In genomic region chr6:42547461-42547860, GRCm38 (mm10) we compare ENCODE assay signal across 25 mouse cellular contexts. TPM values are rescaled to one million over a fixed set of nuclear protein-coding genes. Genes with fewer than 3 reads are reported as not detected.
DNase-seq lines count a peak whose midpoint lies in the region; ATAC-seq and TF ChIP-seq lines count a peak whose summit lies in the region.
"Had no signal": no experiment of that assay in that cellular context is flagged by ENCODE, and none has a peak within 500 bp of the region (broad histone marks: within the 10 kb centered on the region; RNA-seq: fewer than 3 reads in every experiment).

TSS of gene Olfr455 (minus strand) at chr6:42547587.

- no peaks in the 10 kb centered on the region for H3K36me3 ChIP-seq in midbrain, embryonic 11.5 days (ENCODE audit: control insufficient read depth, insufficient read depth, low read length)
- H3K36me3 ChIP-seq in midbrain, embryonic 10.5 days, result no peaks in the 10 kb centered on the region
- no peaks in the 10 kb centered on the region for H3K36me3 ChIP-seq in lung, embryonic 16.5 days (ENCODE audit: control insufficient read depth, insufficient read depth, low read length)
- H3K36me3 ChIP-seq: embryonic facial prominence, embryonic 15.5 days; midbrain, embryonic 15.5 days had no signal

- H3K27ac ChIP-seq in gastrocnemius, adult 2 months, result no peak within 1 kb of the TSS
- H3K27ac ChIP-seq in midbrain, embryonic 11.5 days (ENCODE audit: low read depth, low read length), result no peak within 1 kb of the TSS
- H3K27ac ChIP-seq in midbrain, embryonic 10.5 days (replicated peaks), result no peak within 1 kb of the TSS
- 0 out of 2 replicates have a peak within 1 kb of the TSS, but pooled peaks have one; percentile 30 for H3K27ac ChIP-seq in lung, embryonic 16.5 days (ENCODE audit: low read length)
- H3K27ac ChIP-seq: embryonic facial prominence, embryonic 15.5 days; hindbrain, embryonic 14.5 days; left cerebral cortex, adult 2 months; midbrain, embryonic 15.5 days had no signal

- no peaks in the 10 kb centered on the region for H3K27me3 ChIP-seq in midbrain, embryonic 11.5 days (ENCODE audit: control insufficient read depth, insufficient read depth, low read length)
- no peaks in the 10 kb centered on the region for H3K27me3 ChIP-seq in midbrain, embryonic 10.5 days (ENCODE audit: low read depth, poor library complexity, severe bottlenecking)
- H3K27me3 ChIP-seq in lung, embryonic 16.5 days (ENCODE audit: control insufficient read depth, insufficient read depth, low read depth, low read length), result no peaks in the 10 kb centered on the region
- H3K27me3 ChIP-seq: embryonic facial prominence, embryonic 15.5 days; midbrain, embryonic 15.5 days had no signal

- no peak within 1 kb of the TSS for H3K4me3 ChIP-seq in gastrocnemius, adult 2 months
- no peak within 1 kb of the TSS for H3K4me3 ChIP-seq in midbrain, embryonic 11.5 days (ENCODE audit: low read depth, low read length)
- H3K4me3 ChIP-seq in midbrain, embryonic 10.5 days, result no peak within 1 kb of the TSS
- H3K4me3 ChIP-seq in lung, embryonic 16.5 days (ENCODE audit: low read length), result no peak within 1 kb of the TSS
- H3K4me3 ChIP-seq: embryonic facial prominence, embryonic 15.5 days; heart, adult 2 months; left cerebral cortex, adult 2 months; midbrain, embryonic 15.5 days had no signal

- peak; percentile 18 for DNase-seq in gastrocnemius, adult 2 months
- DNase-seq in gastrocnemius, postnatal 10 days, result no peak
- DNase-seq in midbrain, embryonic 11.5 days (ENCODE audit: low spot score, missing footprints), result peak; percentile 37
- no peak for DNase-seq in midbrain, embryonic 10.5 days (ENCODE audit: low spot score)
- DNase-seq in spleen, postnatal 10 days (ENCODE audit: low spot score in 2 of 2), result no peak
- DNase-seq: cerebellum, adult 9-10 months; heart, adult 2 months; heart, postnatal 36 days; left cerebral cortex, postnatal 4 days; liver; right cerebral cortex, postnatal 25 days; thymus, adult 2 months had no signal

- intact Hi-C loops in gastrocnemius, adult 2 months (cut with DNase I), result no loop called here

- no peak for TF ChIP-seq CTCF in gastrocnemius, adult 2 months (IDR thresholded peaks at IDR 0.05)

- no peak for ATAC-seq in midbrain, embryonic 11.5 days (ENCODE audit: low FRiP score)
- peak; percentile 42 for ATAC-seq in lung, embryonic 16.5 days (ENCODE audit: low read depth)
- no peak for ATAC-seq in granulocyte monocyte progenitor cell, adult 5-6 weeks (replicated peaks; ENCODE audit: poor library complexity, severe bottlenecking)
- ATAC-seq: forebrain, embryonic 16.5 days; midbrain, embryonic 15.5 days had no signal

- no peak within 1 kb of the TSS for H3K4me2 ChIP-seq in midbrain, embryonic 11.5 days
- no peak within 1 kb of the TSS for H3K4me2 ChIP-seq in lung, embryonic 16.5 days (ENCODE audit: low read depth, low read length)
- H3K4me2 ChIP-seq: embryonic facial prominence, embryonic 15.5 days; hindbrain, embryonic 14.5 days; midbrain, embryonic 15.5 days had no signal

- WGBS in midbrain, embryonic 11.5 days, result 88% methylated on average over 4 of the region's 4 CpGs
- 88% methylated on average over 4 of the region's 4 CpGs for WGBS in midbrain, embryonic 10.5 days
- 47% methylated on average over 4 of the region's 4 CpGs for WGBS in lung, embryonic 16.5 days

- no peaks in the 10 kb centered on the region for H3K9me3 ChIP-seq in midbrain, embryonic 11.5 days (ENCODE audit: control insufficient read depth, low read length)
- no peaks in the 10 kb centered on the region for H3K9me3 ChIP-seq in midbrain, embryonic 10.5 days (replicated peaks)
- no peaks in the 10 kb centered on the region for H3K9me3 ChIP-seq in lung, embryonic 16.5 days (ENCODE audit: control insufficient read depth, low read length)
- H3K9me3 ChIP-seq: embryonic facial prominence, embryonic 15.5 days; midbrain, embryonic 15.5 days had no signal

- H3K4me1 ChIP-seq in midbrain, embryonic 11.5 days (ENCODE audit: control insufficient read depth, insufficient read depth, low read length), result no peaks in the 10 kb centered on the region
- H3K4me1 ChIP-seq in midbrain, embryonic 10.5 days, result no peaks in the 10 kb centered on the region
- H3K4me1 ChIP-seq in lung, embryonic 16.5 days (replicated peaks; ENCODE audit: control insufficient read depth, insufficient read depth, low read length), result peaks cover 9% of the 10 kb centered on the region; the same call in 1 of the 2 replicates
- H3K4me1 ChIP-seq: embryonic facial prominence, embryonic 15.5 days; midbrain, embryonic 15.5 days had no signal

- H3K9ac ChIP-seq in midbrain, embryonic 11.5 days (ENCODE audit: low read length), result no peak within 1 kb of the TSS
- no peak within 1 kb of the TSS for H3K9ac ChIP-seq in lung, embryonic 16.5 days (ENCODE audit: low read length)
- H3K9ac ChIP-seq: embryonic facial prominence, embryonic 15.5 days; hindbrain, embryonic 14.5 days; midbrain, embryonic 15.5 days had no signal

RNA-seq across cellular contexts. Expression of gene Olfr455, which starts in this region (rescaled TPM):
- total RNA-seq in gastrocnemius, adult 2 months (2021), result not detected
- total RNA-seq in gastrocnemius, postnatal 10 days (2021), result not detected
- not detected in 2 replicates for polyA plus RNA-seq in midbrain, embryonic 11.5 days (2014; fragmentation: Nextera tagmentation; extraction: Ambion mirVana)
- not detected in 2 replicates for polyA plus RNA-seq in midbrain, embryonic 10.5 days (2016; fragmentation: Nextera tagmentation; extraction: Ambion mirVana)
- not detected in 2 replicates for polyA plus RNA-seq in lung, embryonic 16.5 days (2015; fragmentation: Nextera tagmentation; extraction: Ambion mirVana)
- not detected in 2 replicates for total RNA-seq in granulocyte monocyte progenitor cell, adult 5-6 weeks (2014; fragmentation: Nextera tagmentation)
- total RNA-seq in granulocyte monocyte progenitor cell, adult 5-6 weeks (2017), result not detected in 2 replicates
- total RNA-seq: heart, adult 2 months; heart, postnatal 36 days; layer of hippocampus, adult 8-10 months; left cerebral cortex, adult 2 months; left cerebral cortex, postnatal 4 days; megakaryocyte, adult 5-6 weeks; neutrophil, adult 5-6 weeks had no signal
- polyA plus RNA-seq: embryonic facial prominence, embryonic 15.5 days; forebrain, embryonic 16.5 days; heart, adult 2 months; heart, embryonic 14.5 days; hindbrain, embryonic 14.5 days; intestine, embryonic 14.5 days; liver, embryonic 16.5 days; midbrain, embryonic 15.5 days; thymus, adult 2 months had no signal

Comparison
In these comparisons a context has a peak if more than half of its experiments do, and no peak if none do; other contexts are left out.
1. Peak in DNase-seq in gastrocnemius, adult 2 months; RNA of the gene not detected or under 1 TPM.
2. Peak in DNase-seq in midbrain, embryonic 11.5 days; RNA of the gene not detected or under 1 TPM.
3. Peak in ATAC-seq and H3K27ac ChIP-seq in lung, embryonic 16.5 days; RNA of the gene not detected or under 1 TPM.